Mouse (Mus musculus): Measurements from ENCODE around the gene Fam172a. TPM values are rescaled to one million over a fixed set of nuclear protein-coding genes. Genes with fewer than 3 reads are reported as not detected.

Gene Fam172a
- polyA plus RNA-seq, 1 experiment from 2014 or later = 36.9 TPM

DNA sequence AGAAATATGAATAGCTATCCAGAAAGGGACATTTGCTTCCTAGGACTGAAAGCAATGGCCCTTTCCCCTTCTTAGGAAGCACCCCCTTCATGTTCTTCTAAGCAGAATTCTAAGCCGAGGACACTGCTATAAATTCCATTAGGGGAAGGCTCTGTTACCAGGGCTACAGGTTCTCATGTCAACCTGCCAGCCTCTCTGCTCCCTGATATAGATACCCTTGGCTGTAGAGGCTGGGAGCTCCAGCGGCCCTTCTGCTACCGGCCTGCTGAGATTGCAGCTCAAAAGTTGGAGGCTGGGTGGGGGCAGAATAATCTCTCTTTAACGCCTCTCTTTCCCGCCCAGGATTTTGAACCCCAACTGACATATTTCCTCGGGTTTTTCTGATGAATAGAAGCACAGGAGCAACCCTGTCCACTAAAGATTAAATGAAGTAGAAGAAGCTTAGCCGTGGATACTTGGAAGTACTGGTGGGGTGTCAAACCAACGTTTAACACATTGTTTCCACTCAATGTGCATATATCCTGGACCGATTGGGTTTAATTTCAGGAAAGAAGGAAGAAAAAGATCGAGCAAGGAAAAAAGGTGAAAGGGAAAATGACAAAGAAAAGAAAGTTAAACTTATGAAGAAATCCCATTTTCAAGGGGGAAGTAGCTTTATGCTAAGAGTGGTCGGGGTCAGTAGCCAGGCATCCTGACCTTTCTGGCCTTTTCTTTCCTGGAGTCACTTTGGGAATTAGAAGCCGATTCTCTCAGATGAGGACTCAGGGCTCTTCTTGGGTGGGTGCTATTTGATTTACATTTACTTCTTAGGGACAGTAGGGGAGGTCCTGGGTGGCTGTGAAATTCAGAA lies 506.2 kb downstream of the Fam172a start:
- Histone ChIP-seq H3K36me3 (no peaks in the 10 kb centered on the region), H3K9ac (no peak overlapping the region), H3K4me2 (replicated peaks) (peak overlapping the region; percentile 87), H3K27me3 (replicated peaks) (peaks cover 4% of the 10 kb centered on the region; the same call in 1 of the 2 replicates), H3K4me1 (peaks cover 74% of the 10 kb centered on the region), H3K4me3 (no peak overlapping the region), H3K9me3 (no peaks in the 10 kb centered on the region), H3K27ac (no peak overlapping the region)
- no peak for ATAC-seq (ENCODE audit: low FRiP score, low read depth)
- WGBS = 5% methylated on average over 12 of the region's 12 CpGs

DNA sequence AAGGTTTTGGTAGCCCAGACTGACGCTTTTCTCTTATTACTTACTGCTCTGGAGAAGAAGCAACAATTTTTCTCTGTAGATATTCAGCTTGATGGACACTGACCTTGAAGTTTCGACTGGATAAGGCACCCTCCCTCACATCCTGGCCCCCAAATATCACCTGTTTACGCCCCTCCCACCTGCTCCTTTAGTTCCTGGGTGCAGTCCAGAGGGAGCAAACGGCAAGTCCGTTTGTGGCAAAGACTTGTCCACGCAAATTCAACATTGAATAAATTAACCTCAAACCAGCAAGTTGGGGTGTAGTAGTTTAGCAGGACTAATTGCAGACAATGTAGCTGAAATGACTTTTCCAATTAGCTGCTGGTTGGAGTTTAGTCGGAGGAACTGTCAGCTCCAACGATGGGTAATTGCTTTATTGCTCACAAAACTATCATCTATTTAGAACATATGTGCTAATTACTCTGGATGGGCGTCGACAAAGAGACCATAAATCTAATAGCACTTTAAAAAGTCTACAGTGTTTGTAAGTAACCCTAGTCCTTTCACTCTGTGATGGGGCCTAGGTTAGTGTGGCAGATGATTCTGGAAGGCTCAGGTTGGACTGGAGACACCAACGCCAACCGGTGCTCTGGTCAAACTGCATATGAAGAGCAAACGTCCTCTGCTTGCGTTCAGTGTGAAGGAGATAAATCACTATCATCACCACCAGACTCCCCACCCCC lies 507.0 kb downstream of the Fam172a start:
- Histone ChIP-seq H3K27me3 (replicated peaks) (peaks cover 4% of the 10 kb centered on the region; the same call in 1 of the 2 replicates), H3K9ac (peak overlapping the region; percentile 61; the same call in 1 of the 2 replicates), H3K4me1 (peaks cover 72% of the 10 kb centered on the region), H3K4me3 (no peak overlapping the region), H3K27ac (no peak overlapping the region), H3K9me3 (no peaks in the 10 kb centered on the region), H3K36me3 (no peaks in the 10 kb centered on the region), H3K4me2 (replicated peaks) (peak overlapping the region; percentile 87)
- WGBS = 7% methylated on average over 14 of the region's 14 CpGs
- 0 out of 2 replicates have a peak, but pooled peaks have one; percentile 2 for ATAC-seq (ENCODE audit: low FRiP score, low read depth)

DNA sequence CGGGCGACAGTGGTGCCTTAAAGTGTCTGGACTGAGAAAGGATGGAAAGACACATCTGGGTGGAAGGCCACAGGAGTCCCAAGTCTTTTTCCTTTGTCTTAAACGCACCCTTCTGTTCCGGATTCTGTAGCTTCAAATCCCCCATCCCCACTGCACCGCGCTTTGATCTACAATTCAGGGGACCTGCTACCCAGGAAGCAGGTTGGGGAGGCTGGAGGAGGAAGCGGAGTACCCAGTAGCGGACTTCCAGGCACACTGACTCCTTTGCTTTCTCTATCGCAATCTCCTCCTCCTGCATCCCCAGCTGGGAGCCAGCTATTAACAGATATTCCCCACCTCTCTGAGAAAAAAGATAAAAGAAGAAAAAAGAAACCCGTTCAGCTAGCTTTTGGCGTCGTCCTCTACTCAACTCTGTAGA lies 507.8 kb downstream of the Fam172a start:
- 1% methylated on average over 12 of the region's 12 CpGs for WGBS

DNA sequence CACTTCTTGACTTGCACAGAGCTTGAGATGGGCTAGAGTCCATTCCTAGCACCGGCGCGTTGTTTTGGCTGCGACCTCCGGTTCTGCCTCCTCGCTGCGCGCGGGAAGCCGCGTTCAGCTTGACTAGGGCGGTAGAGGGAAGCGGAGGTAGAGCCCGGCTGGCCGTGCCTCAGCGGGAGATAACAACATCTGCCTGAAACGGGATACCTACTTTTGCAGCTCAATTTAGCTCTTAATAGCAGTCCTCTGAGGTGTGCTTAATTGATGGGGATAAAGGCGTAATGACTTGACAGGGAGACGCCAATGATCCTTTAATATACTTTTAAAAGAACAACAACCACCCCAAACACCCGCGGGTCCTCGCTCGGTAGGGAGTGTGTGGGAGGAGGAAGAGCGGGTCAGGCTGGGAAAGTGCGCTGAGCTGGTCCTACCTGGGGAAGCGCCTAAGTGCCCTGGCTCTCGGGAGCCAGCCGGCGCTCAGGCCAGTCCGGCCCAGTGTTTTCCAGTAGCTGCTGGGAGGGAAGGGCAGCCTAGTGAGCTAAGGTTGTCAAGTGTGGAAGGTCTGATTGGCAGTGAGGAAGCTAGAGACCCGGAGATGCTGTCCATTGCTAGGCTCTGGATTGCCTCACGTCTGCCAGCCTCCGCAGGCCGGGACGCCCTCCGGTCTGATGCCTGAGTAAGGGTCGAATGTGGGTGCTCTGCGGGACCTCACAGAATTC lies 508.4 kb downstream of the Fam172a start:
- H3K9me3 ChIP-seq = no peaks in the 10 kb centered on the region
- peaks cover 4% of the 10 kb centered on the region; the same call in 1 of the 2 replicates for H3K27me3 ChIP-seq (replicated peaks)
- peak overlapping the region; percentile 87 for H3K4me2 ChIP-seq (replicated peaks)
- no peaks in the 10 kb centered on the region for H3K36me3 ChIP-seq
- peak overlapping the region; percentile 61 for H3K9ac ChIP-seq
- WGBS = 1% methylated on average over 38 of the region's 38 CpGs
- no peak overlapping the region for H3K27ac ChIP-seq
- ATAC-seq (ENCODE audit: low FRiP score, low read depth) = peak; percentile 57
- H3K4me1 ChIP-seq = peaks cover 62% of the 10 kb centered on the region
- peak overlapping the region; percentile 38 for H3K4me3 ChIP-seq

More for the DNA sequence above, 507.8 kb downstream of the Fam172a start:
- H3K9me3 ChIP-seq = no peaks in the 10 kb centered on the region
- H3K4me2 ChIP-seq (replicated peaks) = peak overlapping the region; percentile 87
- no peak for ATAC-seq (ENCODE audit: low FRiP score, low read depth)
- H3K36me3 ChIP-seq = no peaks in the 10 kb centered on the region
- H3K27ac ChIP-seq = no peak overlapping the region
- H3K27me3 ChIP-seq (replicated peaks) = peaks cover 4% of the 10 kb centered on the region; the same call in 1 of the 2 replicates
- H3K9ac ChIP-seq = peak overlapping the region; percentile 61
- H3K4me1 ChIP-seq = peaks cover 65% of the 10 kb centered on the region
- H3K4me3 ChIP-seq = peak overlapping the region; percentile 38

DNA sequence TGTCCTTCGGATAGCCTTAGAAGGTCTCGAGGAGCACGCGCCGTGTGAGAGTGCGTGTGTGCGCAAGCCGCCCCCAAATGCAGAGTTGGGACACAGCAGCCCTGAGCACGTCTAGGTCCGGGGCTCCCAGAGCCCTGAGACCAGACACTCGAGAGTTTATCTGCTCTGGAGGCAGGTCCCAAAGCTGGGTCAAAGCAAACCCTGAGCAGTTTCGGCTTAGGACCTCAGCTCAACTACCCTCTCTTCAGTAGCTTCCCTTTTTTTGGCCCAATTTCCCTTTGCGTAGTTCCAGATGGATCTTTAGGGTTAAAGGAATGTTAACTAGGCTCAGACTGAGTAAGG lies 508.9 kb downstream of the Fam172a start:
- peak overlapping the region; percentile 38 for H3K4me3 ChIP-seq
- peak overlapping the region; percentile 87 for H3K4me2 ChIP-seq (replicated peaks)
- H3K27me3 ChIP-seq (replicated peaks) = peaks cover 4% of the 10 kb centered on the region; the same call in 1 of the 2 replicates
- H3K36me3 ChIP-seq = no peaks in the 10 kb centered on the region
- peaks cover 58% of the 10 kb centered on the region for H3K4me1 ChIP-seq
- H3K9me3 ChIP-seq = no peaks in the 10 kb centered on the region
- peak; percentile 23 for ATAC-seq (ENCODE audit: low FRiP score, low read depth)
- WGBS = 4% methylated on average over 13 of the region's 13 CpGs
- no peak overlapping the region for H3K27ac ChIP-seq
- peak overlapping the region; percentile 61; the same call in 1 of the 2 replicates for H3K9ac ChIP-seq

DNA sequence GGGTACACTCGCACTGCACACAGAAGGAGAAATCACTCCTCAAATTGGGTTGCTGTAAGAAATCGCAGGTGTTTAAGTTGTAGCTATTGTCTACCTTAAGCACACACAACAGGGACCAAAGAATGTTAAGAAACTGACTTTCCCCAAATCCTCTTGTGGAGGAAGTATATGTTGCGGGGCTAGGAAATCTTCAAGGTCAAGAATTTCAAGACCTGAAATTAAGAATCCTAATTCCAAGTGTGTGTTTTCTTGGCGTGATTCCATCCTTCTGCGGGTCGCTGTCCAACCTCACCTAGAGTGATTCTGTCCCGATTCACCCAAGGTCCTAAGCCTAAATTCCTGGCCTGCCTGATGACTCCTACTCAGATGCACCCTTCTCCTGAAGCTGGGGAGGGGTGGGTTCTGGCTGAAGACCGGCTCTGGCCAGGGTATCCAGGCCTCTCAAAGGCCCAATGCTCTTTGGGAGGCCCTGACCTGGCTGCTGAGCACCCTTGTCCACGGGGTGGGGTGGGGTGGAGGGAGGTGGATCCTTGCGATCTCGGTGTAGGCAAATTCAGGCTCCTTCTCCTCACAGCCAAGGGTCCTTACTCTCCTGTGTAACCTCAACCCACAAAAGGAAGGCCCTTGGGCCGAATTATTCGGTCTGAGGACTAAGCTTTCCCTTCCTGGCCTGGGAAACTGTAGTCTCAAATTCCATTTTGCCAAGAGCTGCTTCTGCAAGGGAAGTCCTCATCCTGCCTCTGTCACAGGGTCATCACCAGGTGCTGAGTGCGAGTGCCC lies 509.6 kb downstream of the Fam172a start:
- Histone ChIP-seq H3K9me3 (no peaks in the 10 kb centered on the region), H3K4me3 (no peak overlapping the region), H3K9ac (no peak overlapping the region; the same call in 1 of the 2 replicates), H3K27ac (no peak overlapping the region), H3K4me1 (peaks cover 56% of the 10 kb centered on the region), H3K4me2 (replicated peaks) (peak overlapping the region; percentile 87), H3K27me3 (replicated peaks) (peaks cover 4% of the 10 kb centered on the region; the same call in 1 of the 2 replicates), H3K36me3 (no peaks in the 10 kb centered on the region)
- WGBS = 25% methylated on average over 14 of the region's 14 CpGs
- ATAC-seq (ENCODE audit: low FRiP score, low read depth) = no peak

DNA sequence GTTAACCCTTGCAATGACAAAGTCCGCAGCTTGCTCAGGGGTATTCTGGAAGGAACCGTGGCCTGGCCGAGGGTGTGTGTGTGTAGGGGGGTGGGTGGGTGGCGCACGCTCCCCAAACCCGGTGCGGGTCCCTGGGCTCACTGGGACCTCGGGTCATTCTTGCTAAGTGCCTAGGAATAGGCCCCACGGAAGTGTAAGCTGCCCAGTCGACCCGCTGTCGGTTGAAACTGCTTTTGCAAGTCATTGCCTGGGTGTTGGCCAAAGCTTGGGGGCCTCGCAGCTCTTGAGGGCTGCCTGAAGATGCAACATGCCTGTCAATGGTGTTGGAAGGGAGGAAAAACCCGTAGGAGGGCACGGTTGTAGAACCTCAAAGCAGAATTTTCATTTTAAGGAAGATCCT lies 510.3 kb downstream of the Fam172a start:
- 29% methylated on average over 15 of the region's 15 CpGs for WGBS
- H3K36me3 ChIP-seq = no peaks in the 10 kb centered on the region
- peaks cover 53% of the 10 kb centered on the region for H3K4me1 ChIP-seq
- H3K27ac ChIP-seq = no peak overlapping the region
- no peaks in the 10 kb centered on the region for H3K9me3 ChIP-seq
- peaks cover 4% of the 10 kb centered on the region; the same call in 1 of the 2 replicates for H3K27me3 ChIP-seq (replicated peaks)
- no peak for ATAC-seq (ENCODE audit: low FRiP score, low read depth)
- H3K4me3 ChIP-seq = no peak overlapping the region
- peak overlapping the region; percentile 24; the same call in 1 of the 2 replicates for H3K4me2 ChIP-seq (replicated peaks)
- no peak overlapping the region for H3K9ac ChIP-seq

DNA sequence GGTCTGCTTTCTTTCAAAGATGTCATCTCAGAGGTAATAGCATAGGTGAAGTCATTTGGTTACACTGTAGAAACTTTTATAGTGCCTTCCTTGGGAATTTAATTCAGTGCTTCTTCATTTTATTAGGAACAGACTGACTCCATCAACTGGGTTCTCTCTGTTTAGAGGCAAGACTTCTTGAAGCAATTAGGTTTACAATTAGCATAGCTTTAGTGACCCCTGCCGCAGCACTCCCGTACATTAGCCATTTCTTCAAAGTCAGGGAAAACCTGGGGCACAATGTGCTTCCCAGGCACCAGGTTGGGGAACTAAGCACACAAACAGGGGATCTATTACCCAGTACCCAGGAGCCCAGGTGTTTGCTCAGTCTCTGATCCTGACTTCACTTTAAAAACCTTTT lies 511.3 kb downstream of the Fam172a start:
- Histone ChIP-seq H3K27ac (no peak overlapping the region), H3K36me3 (no peaks in the 10 kb centered on the region), H3K9ac (no peak overlapping the region), H3K4me1 (peaks cover 44% of the 10 kb centered on the region), H3K9me3 (no peaks in the 10 kb centered on the region), H3K4me2 (replicated peaks) (no peak overlapping the region), H3K4me3 (no peak overlapping the region), H3K27me3 (replicated peaks) (peaks cover 4% of the 10 kb centered on the region; the same call in 1 of the 2 replicates)
- ATAC-seq (ENCODE audit: low FRiP score, low read depth) = no peak
- 12% methylated on average over 2 of the region's 2 CpGs for WGBS

DNA sequence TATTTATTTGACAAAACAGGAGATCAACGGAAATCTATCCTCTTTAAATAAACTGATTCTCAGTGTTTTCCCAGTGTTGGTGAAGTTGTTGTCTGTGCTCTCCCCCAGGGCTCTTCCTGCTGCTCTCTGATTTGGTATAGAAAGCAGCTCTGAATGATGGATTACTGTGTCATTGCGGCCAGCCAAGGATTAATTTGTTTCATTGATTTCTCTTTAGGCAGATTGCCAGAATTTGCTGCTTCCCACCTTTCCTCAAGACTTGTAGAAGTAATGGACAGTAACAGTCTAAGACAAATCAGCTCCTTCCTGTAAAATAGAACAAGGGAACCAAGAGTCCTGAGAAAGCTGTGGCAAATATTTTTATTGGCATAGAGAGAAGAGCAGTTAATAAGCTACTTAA lies 513.4 kb downstream of the Fam172a start:
- H3K27me3 ChIP-seq (replicated peaks) = peaks cover 4% of the 10 kb centered on the region; the same call in 1 of the 2 replicates
- no peak overlapping the region for H3K27ac ChIP-seq
- ATAC-seq (ENCODE audit: low FRiP score, low read depth) = no peak
- no peaks in the 10 kb centered on the region for H3K9me3 ChIP-seq
- peaks cover 23% of the 10 kb centered on the region for H3K4me1 ChIP-seq
- H3K4me2 ChIP-seq (replicated peaks) = no peak overlapping the region
- 37% methylated on average over 2 of the region's 2 CpGs for WGBS
- no peak overlapping the region for H3K4me3 ChIP-seq
- no peak overlapping the region for H3K9ac ChIP-seq
- H3K36me3 ChIP-seq = no peaks in the 10 kb centered on the region
